Mouse (Mus musculus): Measurements from ENCODE around the gene Tmem190. TPM values are rescaled to one million over a fixed set of nuclear protein-coding genes. Genes with fewer than 3 reads are reported as not detected.
"Not testable (repeated sequence)": the region's sequence is repeated elsewhere in the genome, so short reads cannot be mapped to it uniquely, and the experiment has no call there.

Tmem190 gene
- total RNA-seq, 1 experiment from 2014 or later, result not detected

GRCm38 (mm10) chr7:4764946-4765710 lies 17.6 kb upstream of the Tmem190 start:
- no peak for ATAC-seq (replicated peaks; ENCODE audit: low read depth, poor library complexity, severe bottlenecking)

DNA sequence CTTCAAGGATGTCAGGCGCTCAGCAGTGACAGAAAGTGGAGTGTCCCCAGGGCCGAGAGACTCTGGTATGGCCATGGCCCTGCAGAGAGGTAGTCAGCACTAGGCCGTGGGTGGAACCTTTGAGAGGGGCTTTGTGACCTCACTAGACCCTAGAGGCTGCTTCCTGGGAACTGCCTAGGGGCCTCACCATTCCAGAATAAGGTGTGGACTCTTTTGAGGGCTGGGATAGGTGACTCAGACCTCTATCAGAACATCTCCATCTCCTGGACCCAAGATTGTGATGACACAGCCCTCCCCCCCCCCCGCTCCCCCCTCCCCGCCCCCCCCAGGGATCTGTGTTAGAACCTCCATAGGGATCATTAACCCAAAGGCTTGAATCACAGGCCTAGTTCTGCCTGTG lies 11.5 kb upstream of the Tmem190 start, which contains the start of gene Fam71e2:
TSS of gene Fam71e2 (minus strand) at position 101 of the 400 bp plus-strand sequence.
- ATAC-seq (replicated peaks; ENCODE audit: low read depth, poor library complexity, severe bottlenecking), result no peak

DNA sequence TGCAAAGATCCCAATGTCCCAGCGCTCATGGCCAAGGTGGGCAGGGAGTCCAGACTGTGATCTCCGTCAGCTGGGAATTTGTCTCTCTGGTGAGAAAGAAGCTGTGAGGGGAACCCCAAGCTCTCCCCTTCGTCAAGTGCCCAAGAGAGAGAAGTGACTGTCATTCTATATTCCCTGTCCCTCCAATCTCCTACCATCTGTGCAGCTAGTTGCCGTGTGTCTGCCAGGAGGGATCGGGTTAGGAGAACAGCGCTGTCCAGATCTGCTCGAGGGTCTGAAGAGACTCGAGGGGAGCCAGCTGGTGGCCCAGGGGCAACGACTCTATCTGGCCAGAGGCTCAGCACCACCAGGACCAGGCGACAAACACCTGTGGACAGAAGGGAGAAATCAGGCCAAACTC lies 6.6 kb upstream of the Tmem190 start:
- no peak for ATAC-seq (replicated peaks; ENCODE audit: low read depth, poor library complexity, severe bottlenecking)

GRCm38 (mm10) chr7:4776861-4777830 lies 5.6 kb upstream of the Tmem190 start:
- ATAC-seq (replicated peaks; ENCODE audit: low read depth, poor library complexity, severe bottlenecking), result no peak; the same call in 1 of the 2 replicates

DNA sequence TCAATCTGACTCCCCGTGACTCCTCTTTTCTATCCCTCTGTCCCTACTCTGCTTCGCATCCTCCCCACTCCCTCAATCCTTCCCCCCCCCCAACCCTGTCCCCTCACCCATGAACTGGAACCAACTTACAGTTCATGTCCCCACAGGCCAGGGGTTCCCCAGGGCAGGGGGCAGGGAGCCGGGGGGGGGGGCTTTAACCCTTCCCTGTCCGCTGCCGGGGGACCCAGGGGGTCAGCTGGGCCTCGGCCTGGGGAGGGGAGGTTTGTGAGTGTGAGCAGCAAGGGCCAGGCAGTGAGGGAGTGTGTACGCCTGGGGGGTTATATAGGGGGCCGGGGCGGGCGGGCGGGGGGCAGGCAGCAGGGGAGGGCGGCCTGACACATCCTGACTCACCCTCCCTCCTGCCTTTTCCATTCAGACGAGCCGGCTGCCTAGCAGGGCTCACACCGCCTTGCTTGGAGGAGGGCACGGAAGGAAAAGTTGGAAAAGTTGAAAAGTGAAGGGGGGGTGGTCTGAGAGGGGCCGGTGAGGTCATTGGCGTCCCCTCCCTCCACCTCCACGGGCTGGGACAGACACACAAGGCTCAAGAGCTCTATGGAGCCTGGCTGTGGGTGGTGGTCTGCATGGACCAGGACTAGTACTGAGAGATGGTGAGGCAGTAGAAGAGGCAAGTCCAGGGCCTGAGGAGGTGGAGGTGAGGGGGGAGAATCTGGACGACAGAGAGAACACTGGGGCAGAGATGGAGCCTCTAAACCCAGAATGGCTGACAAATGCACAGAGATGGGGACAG lies 4.7 kb upstream of the Tmem190 start:
- no peak for ATAC-seq (replicated peaks; ENCODE audit: low read depth, poor library complexity, severe bottlenecking)

- ATAC-seq (replicated peaks; ENCODE audit: low read depth, poor library complexity, severe bottlenecking), result 0 out of 2 replicates have a peak, but pooled peaks have one; percentile 9
These were observed 2.8 kb upstream of the Tmem190 start for GRCm38 (mm10) chr7:4779921-4780320.

GRCm38 (mm10) chr7:4782130-4782529 lies 607 bp upstream of the Tmem190 start:
- no peak for ATAC-seq (replicated peaks; ENCODE audit: low read depth, poor library complexity, severe bottlenecking)

GRCm38 (mm10) chr7:4783667-4784268 lies 1.0 kb downstream of the Tmem190 start:
- peak; percentile 56 for ATAC-seq (replicated peaks; ENCODE audit: low read depth, poor library complexity, severe bottlenecking)

GRCm38 (mm10) chr7:4788499-4789435 lies 6.0 kb downstream of the Tmem190 start:
- ATAC-seq (replicated peaks; ENCODE audit: low read depth, poor library complexity, severe bottlenecking), result peak; percentile 37

DNA sequence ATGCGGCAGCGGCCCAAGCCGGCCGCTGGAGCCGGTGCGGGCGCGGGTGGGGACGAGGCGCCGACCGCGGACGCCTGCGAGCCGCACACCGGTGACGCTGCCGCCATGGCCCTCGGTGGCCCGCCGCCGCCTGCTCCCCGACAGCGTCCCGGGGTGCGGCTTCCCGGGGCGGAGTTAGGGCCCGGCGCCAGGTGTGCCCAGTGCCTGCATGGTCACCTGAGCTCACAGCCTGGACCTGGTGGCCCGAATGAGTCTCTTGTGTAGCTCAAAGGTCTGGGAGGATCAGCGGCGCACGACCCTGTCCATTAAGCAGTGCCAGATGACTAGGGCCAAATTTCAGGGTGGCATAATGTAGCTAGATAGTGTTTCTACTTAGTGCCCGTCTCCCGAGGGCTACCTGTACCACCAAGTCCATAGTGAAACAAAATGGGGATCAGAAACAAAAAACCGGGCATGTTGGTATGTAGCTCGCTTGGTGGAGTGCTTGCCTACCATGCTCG lies 6.7 kb downstream of the Tmem190 start, which contains the start of gene Tmem238:
TSS of gene Tmem238 (minus strand) at position 221 of the 500 bp plus-strand sequence.
- no peak for ATAC-seq (replicated peaks; ENCODE audit: low read depth, poor library complexity, severe bottlenecking)

DNA sequence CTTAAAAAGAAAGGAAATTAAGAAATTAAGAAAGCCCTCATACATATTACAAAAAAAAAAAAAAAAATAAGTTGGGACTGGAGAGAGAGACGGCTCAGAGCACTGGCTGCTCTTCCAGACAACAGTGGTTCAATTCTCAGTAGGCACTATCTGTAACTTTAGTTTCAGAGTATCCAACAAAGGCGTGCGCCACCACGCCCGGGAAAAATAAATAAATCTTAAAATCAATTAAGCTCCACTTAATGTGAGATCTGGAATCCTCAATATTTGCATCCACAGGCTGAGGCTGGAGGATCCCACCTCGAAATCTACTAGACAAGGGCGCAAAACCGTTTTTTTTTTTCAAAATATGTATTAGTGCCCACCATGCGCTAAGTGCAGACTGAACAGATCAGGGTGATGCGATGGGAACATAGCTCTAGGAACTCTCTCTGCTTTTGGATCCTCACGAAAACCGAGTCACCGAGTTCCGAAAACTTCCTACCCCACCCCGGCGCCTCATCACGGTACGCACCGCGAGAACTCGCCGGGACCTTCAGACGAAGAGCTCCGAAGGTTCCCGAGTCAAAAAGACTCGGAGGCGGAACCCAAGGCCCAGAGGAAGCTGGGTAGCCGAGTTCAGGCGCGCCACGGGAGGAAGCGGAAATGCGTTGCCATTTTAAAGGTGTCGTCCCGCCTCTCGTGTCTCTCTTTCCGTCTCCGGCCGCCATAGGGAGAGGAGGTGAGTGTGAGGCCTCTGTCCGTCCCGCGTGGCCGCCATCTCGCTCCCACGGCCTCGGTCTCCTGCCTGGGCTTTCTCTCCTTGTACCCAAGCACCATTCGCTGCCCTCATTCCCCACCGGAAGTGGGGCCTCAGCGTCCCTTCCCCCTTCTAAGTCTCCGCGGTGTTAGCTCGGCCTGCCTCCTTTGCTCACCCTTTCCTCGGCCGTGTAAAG lies 9.8 kb downstream of the Tmem190 start, which contains the start of gene Rpl28:
TSS of gene Rpl28 (plus strand) at position 597 of the 935 bp plus-strand sequence.
- peak; percentile 78 for ATAC-seq (replicated peaks; ENCODE audit: low read depth, poor library complexity, severe bottlenecking)

GRCm38 (mm10) chr7:4793248-4793647 lies 10.5 kb downstream of the Tmem190 start:
- not testable (repeated sequence) for ATAC-seq (replicated peaks; ENCODE audit: low read depth, poor library complexity, severe bottlenecking)

DNA sequence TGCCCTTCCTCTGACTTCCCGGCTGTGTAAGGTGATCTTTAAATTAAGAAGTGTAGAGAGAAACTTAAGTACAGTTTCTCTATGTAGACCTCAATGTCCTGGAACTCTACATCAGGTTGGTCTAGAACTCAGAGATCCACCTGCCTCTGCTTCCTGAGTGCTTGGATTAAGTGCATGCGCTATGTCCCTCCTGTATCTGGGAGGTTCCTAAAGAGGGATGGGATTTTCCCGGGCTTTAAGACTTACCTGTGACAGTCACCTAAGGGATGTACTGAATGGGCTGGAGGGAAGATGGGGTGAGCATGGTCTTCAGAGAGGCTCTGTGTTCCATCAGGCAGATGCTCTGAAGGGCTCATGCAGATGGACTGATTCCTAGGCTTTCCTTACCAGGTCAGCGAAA lies 10.9 kb downstream of the Tmem190 start:
- ATAC-seq (replicated peaks; ENCODE audit: low read depth, poor library complexity, severe bottlenecking), result no peak

DNA sequence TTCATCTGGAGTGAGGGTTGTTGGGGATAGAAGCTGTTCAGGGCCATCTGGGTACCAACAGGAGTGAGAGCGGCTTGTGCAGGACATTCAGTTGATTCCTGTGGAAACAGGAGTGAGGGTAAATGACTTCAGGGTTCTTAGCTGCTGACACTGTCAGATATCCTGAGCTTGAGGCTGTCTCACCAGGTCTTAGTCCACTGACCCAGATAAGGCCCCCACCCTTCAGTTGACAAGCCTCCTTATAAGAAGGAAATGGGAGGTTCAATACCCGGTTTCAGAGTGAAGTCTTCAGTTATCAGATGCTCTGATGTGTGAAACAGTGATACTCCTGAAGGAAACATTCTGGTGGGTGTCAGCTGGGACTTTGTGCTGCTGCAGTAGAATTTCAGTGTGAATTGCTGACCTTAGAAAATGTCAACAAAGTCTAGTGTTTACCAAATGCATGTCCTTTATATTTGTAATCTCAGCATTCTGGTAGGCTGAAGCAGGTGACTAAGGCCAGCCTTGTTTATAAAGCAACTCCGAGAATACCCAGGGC lies 12.0 kb downstream of the Tmem190 start:
- ATAC-seq (replicated peaks; ENCODE audit: low read depth, poor library complexity, severe bottlenecking), result no peak

GRCm38 (mm10) chr7:4795767-4796433 lies 13.2 kb downstream of the Tmem190 start:
- peak; percentile 28 for ATAC-seq (replicated peaks; ENCODE audit: low read depth, poor library complexity, severe bottlenecking)

GRCm38 (mm10) chr7:4802247-4802646 lies 19.5 kb downstream of the Tmem190 start:
- ATAC-seq (replicated peaks; ENCODE audit: low read depth, poor library complexity, severe bottlenecking), result no peak
